Mouse (Mus musculus): ENCODE data around the gene Enox1. TPM values are rescaled to one million over a fixed set of nuclear protein-coding genes. Genes with fewer than 3 reads are reported as not detected.

The Enox1 gene
- total and polyA plus RNA-seq, 3 experiments: not detected

DNA sequence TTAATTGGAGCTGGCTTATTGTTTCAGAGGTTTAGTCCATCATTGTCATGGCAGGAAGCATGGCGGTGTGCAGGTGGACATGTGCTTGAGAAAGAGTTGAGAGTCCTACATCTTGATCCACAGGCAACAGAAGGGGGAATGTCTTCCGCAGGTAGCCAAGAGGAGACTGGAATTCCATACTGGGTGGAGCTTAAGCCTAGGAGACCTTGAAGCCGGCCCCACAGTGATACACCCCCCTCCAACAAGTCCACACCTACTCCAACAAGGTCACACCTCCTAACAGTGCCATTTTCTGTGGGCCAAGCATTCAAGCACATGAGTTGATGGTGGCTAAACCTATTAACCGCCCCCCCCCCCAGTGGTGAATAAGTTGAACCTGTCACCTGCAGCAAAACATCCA is 533.3 kb downstream of the Enox1 start:
- no peak overlapping the region for H3K27ac ChIP-seq (ENCODE audit: insufficient read depth, low read depth)
- no peaks in the 10 kb centered on the region for H3K79me2 ChIP-seq (replicated peaks; ENCODE audit: control insufficient read depth, extremely low read depth, insufficient read depth, poor library complexity, severe bottlenecking)
- no peaks in the 10 kb centered on the region for H3K27me3 ChIP-seq (replicated peaks)
- no peak for TF ChIP-seq JUND (conservative IDR thresholded peaks at IDR 0.05; ENCODE audit: low read depth, low read length)
- no peaks in the 10 kb centered on the region for H3K4me1 ChIP-seq (ENCODE audit: control insufficient read depth in 1 of 2, insufficient read depth in 2 of 2)
- no peak overlapping the region for H3K9ac ChIP-seq (ENCODE audit: insufficient read depth, low read depth)
- no peak for DNase-seq (ENCODE audit: extremely low read depth)
- in situ Hi-C loops (cut with MboI; ENCODE audit: low pct_ligation_motif_present, low pct_unique_long_range_greater_than_20kb, low sequenced_read_pairs) (no loop called here), dilution Hi-C loops (cut with MboI; ENCODE audit: extremely low pct_ligation_motif_present, extremely low pct_unique_long_range_greater_than_20kb, low sequenced_read_pairs) (no loop called here)
- H3K36me3 ChIP-seq (replicated peaks in 1 of 2; ENCODE audit: control insufficient read depth in 1 of 2, insufficient read depth in 1 of 2, low read length in 1 of 2): no peaks in the 10 kb centered on the region
- H3K4me3 ChIP-seq (replicated peaks in 1 of 3; ENCODE audit: low read depth in 2 of 3, low read length in 2 of 3, poor library complexity in 1 of 3): no peak overlapping the region
- H3K9me3 ChIP-seq (replicated peaks; ENCODE audit: low read length): peaks cover 18% of the 10 kb centered on the region
- H3K4me2 ChIP-seq (ENCODE audit: insufficient read depth, low read depth, poor library complexity, severe bottlenecking): no peak overlapping the region

DNA sequence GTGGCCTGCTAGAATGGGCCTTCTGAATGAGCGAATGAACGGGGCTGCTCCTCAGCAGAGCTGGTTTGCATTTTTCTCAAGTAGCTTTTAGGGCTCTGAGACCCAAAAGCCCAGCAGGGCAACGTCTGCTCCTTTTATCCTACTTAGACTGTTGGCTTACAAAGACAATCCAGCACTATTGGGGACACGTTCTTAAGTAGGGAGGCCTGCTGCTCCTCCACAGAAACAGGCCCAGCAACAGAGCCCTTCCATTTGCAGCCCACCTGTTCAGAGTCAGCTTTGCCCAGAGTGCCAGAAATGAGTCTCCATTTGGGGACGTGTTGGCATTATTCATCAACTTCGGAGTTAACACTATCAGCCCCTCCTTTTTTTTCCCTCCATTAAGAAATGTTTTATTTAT is 548.4 kb downstream of the Enox1 start:
- Histone ChIP-seq H3K9ac (ENCODE audit: insufficient read depth, low read depth) (no peak overlapping the region), H3K4me3 (replicated peaks in 1 of 3; ENCODE audit: low read depth in 2 of 3, low read length in 2 of 3, poor library complexity in 1 of 3) (no peak overlapping the region), H3K4me2 (ENCODE audit: insufficient read depth, low read depth, poor library complexity, severe bottlenecking) (no peak overlapping the region), H3K4me1 (ENCODE audit: control insufficient read depth in 1 of 2, insufficient read depth in 2 of 2) (no peaks in the 10 kb centered on the region), H3K27me3 (replicated peaks) (no peaks in the 10 kb centered on the region), H3K9me3 (replicated peaks; ENCODE audit: low read length) (peaks cover 34% of the 10 kb centered on the region), H3K27ac (ENCODE audit: insufficient read depth, low read depth) (no peak overlapping the region), H3K36me3 (replicated peaks in 1 of 2; ENCODE audit: control insufficient read depth in 1 of 2, insufficient read depth in 1 of 2, low read length in 1 of 2) (no peaks in the 10 kb centered on the region), H3K79me2 (replicated peaks; ENCODE audit: control insufficient read depth, extremely low read depth, insufficient read depth, poor library complexity, severe bottlenecking) (no peaks in the 10 kb centered on the region)
- in situ Hi-C loops (cut with MboI; ENCODE audit: low pct_ligation_motif_present, low pct_unique_long_range_greater_than_20kb, low sequenced_read_pairs): no loop called here
- dilution Hi-C loops (cut with MboI; ENCODE audit: extremely low pct_ligation_motif_present, extremely low pct_unique_long_range_greater_than_20kb, low sequenced_read_pairs): no loop called here
- no peak for DNase-seq (ENCODE audit: extremely low read depth)
- TF ChIP-seq TBP (conservative IDR thresholded peaks at IDR 0.05; ENCODE audit: low read depth, low read length) (no peak), MXI1 (IDR thresholded peaks at IDR 0.05; ENCODE audit: low read depth, low read length) (no peak), POLR2A (IDR thresholded peaks at IDR 0.05; ENCODE audit: low read depth, low read length) (no peak), KAT2A (IDR thresholded peaks at IDR 0.05; ENCODE audit: insufficient replicate concordance, low read length) (no peak), USF1 (IDR thresholded peaks at IDR 0.05; ENCODE audit: low read depth, low read length) (no peak), PAX5 (IDR thresholded peaks at IDR 0.05; ENCODE audit: low read length) (no peak), ZMIZ1 (IDR thresholded peaks at IDR 0.05; ENCODE audit: low read depth, low read length) (no peak), RCOR1 (conservative IDR thresholded peaks at IDR 0.05; ENCODE audit: low read depth, low read length) (no peak), POLR2AphosphoS2 (IDR thresholded peaks at IDR 0.05; ENCODE audit: low read depth, low read length) (no peak), CHD1 (IDR thresholded peaks at IDR 0.05; ENCODE audit: low read depth, low read length) (no peak)

DNA sequence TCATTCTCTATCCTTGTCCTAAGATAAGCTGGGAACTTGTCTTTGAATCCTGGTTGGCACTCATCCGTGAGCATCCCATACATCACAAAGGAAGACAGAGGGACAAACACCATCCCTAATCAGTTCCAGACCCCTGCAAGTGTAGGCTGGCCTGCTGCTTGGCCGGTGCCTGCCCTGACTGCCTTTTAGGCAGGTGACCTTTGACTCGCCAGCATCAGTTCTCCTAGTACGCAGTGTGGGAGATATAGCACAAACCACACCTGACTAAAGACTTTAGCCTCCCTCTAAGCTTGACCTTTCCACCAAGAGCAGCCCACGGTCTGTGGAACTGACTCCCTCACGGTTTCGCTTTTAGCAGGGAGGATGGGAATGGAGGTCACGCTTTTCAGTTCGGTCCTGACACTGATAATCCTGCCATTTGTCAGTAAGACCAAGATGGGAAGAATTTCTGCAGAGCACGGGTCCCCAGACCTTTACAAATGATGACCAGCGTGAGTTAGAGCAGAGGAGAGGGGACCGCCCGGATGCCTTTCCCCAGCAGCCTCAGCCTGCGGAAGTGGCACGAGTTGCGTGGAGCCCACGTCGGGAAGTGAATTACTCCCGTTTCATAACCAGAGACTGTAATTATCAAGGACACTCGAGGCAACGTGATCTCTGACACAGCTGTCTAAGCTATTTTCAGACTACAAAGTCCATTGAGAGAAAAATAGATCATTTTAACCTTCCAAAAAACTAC is 550.1 kb downstream of the Enox1 start:
- DNase-seq (ENCODE audit: extremely low read depth): no peak
- H3K9ac ChIP-seq (ENCODE audit: insufficient read depth, low read depth): no peak overlapping the region
- in situ Hi-C loops (cut with MboI; ENCODE audit: low pct_ligation_motif_present, low pct_unique_long_range_greater_than_20kb, low sequenced_read_pairs): no loop called here
- no peak overlapping the region for H3K4me2 ChIP-seq (ENCODE audit: insufficient read depth, low read depth, poor library complexity, severe bottlenecking)
- H3K4me1 ChIP-seq (ENCODE audit: control insufficient read depth in 1 of 2, insufficient read depth in 2 of 2): no peaks in the 10 kb centered on the region
- H3K36me3 ChIP-seq (replicated peaks in 1 of 2; ENCODE audit: control insufficient read depth in 1 of 2, insufficient read depth in 1 of 2, low read length in 1 of 2): no peaks in the 10 kb centered on the region
- no peaks in the 10 kb centered on the region for H3K79me2 ChIP-seq (replicated peaks; ENCODE audit: control insufficient read depth, extremely low read depth, insufficient read depth, poor library complexity, severe bottlenecking)
- H3K4me3 ChIP-seq (replicated peaks in 1 of 3; ENCODE audit: low read depth in 2 of 3, low read length in 2 of 3, poor library complexity in 1 of 3): no peak overlapping the region
- dilution Hi-C loops (cut with MboI; ENCODE audit: extremely low pct_ligation_motif_present, extremely low pct_unique_long_range_greater_than_20kb, low sequenced_read_pairs): no loop called here
- TF ChIP-seq POLR2AphosphoS2 (IDR thresholded peaks at IDR 0.05; ENCODE audit: low read depth, low read length): no peak
- peaks cover 41% of the 10 kb centered on the region for H3K9me3 ChIP-seq (replicated peaks; ENCODE audit: low read length)
- no peaks in the 10 kb centered on the region for H3K27me3 ChIP-seq (replicated peaks)
- no peak overlapping the region for H3K27ac ChIP-seq (ENCODE audit: insufficient read depth, low read depth)
